Mouse (Mus musculus) kidney, adult 18-20 months (tissue): Measurements from ENCODE around the gene Bik.

Experiments used
- DNase-seq: peaks from one replicate; pipeline ENCODE4 v3.0.0; 2021

The Bik gene

GRCm38 (mm10) chr15:83555161-83555974 is 28.7 kb downstream of the Bik start:
- DNase-seq: peak; percentile 88

- DNase-seq: no peak
Measured at GRCm38 (mm10) chr15:83560941-83561477, 34.3 kb downstream of the Bik start.

GRCm38 (mm10) chr15:83562626-83563270 is 36.1 kb downstream of the Bik start:
- DNase-seq: peak; percentile 84

- peak; percentile 80 for DNase-seq
Measured at GRCm38 (mm10) chr15:83563327-83563856, 36.7 kb downstream of the Bik start, which contains the start of the genes Tspo and Mcat. Tspo (plus strand) TSS chr15:83563592. Mcat (minus strand) TSS chr15:83563787.

GRCm38 (mm10) chr15:83563857-83564651 is 37.4 kb downstream of the Bik start:
- peak; percentile 76 for DNase-seq

- DNase-seq: no peak
Measured at GRCm38 (mm10) chr15:83565434-83565833, 38.8 kb downstream of the Bik start.

GRCm38 (mm10) chr15:83566006-83566405 is 39.3 kb downstream of the Bik start:
- DNase-seq: no peak

- DNase-seq: no peak
Measured at GRCm38 (mm10) chr15:83567728-83568127, 41.1 kb downstream of the Bik start.

GRCm38 (mm10) chr15:83568544-83568943 is 41.9 kb downstream of the Bik start:
- no peak for DNase-seq

GRCm38 (mm10) chr15:83569682-83570081 is 43.0 kb downstream of the Bik start:
- DNase-seq: no peak

GRCm38 (mm10) chr15:83570641-83571040 is 44.0 kb downstream of the Bik start:
- no peak for DNase-seq

GRCm38 (mm10) chr15:83571636-83572035 is 45.0 kb downstream of the Bik start:
- DNase-seq: peak; percentile 73

GRCm38 (mm10) chr15:83572132-83572531 is 45.5 kb downstream of the Bik start:
- DNase-seq: no peak

GRCm38 (mm10) chr15:83573606-83574005 is 46.9 kb downstream of the Bik start:
- no peak for DNase-seq

GRCm38 (mm10) chr15:83574731-83575351 is 48.2 kb downstream of the Bik start:
- DNase-seq: no peak

- DNase-seq: no peak
Measured at GRCm38 (mm10) chr15:83575543-83575942, 48.9 kb downstream of the Bik start.

GRCm38 (mm10) chr15:83576651-83577050 is 50.0 kb downstream of the Bik start:
- DNase-seq: no peak

GRCm38 (mm10) chr15:83582931-83583330 is 56.3 kb downstream of the Bik start:
- no peak for DNase-seq

GRCm38 (mm10) chr15:83583419-83584156 is 56.9 kb downstream of the Bik start:
- DNase-seq: peak; percentile 73

- no peak for DNase-seq
Measured at GRCm38 (mm10) chr15:83584741-83585220, 58.1 kb downstream of the Bik start.

- no peak for DNase-seq
Measured at GRCm38 (mm10) chr15:83590841-83591240, 64.2 kb downstream of the Bik start.
